In genomic region chr1:131586836-131587235, GRCm38 (mm10) we compare ENCODE assay signal across 9 mouse cellular contexts. TPM values are rescaled to one million over a fixed set of nuclear protein-coding genes. Genes with fewer than 3 reads are reported as not detected.
DNase-seq lines count a peak whose midpoint lies in the region.
"Had no signal": no experiment of that assay in that cellular context is flagged by ENCODE, and none has a peak within 500 bp of the region (broad histone marks: within the 10 kb centered on the region; RNA-seq: fewer than 3 reads in every experiment).

No protein-coding gene starts in this region.

- DNase-seq in frontal cortex, postnatal 36 days (ENCODE audit: low spot score in 2 of 2) = peak; percentile 31 to 42
- DNase-seq in frontal cortex, postnatal 10 days (ENCODE audit: low spot score in 2 of 2) = no peak
- DNase-seq in right cerebral cortex, adult 18-20 months = peak; percentile 53
- no peak for DNase-seq in right cerebral cortex, postnatal 4 days
- DNase-seq in layer of hippocampus, postnatal 10 days (ENCODE audit: low spot score in 2 of 2) = peak; percentile 40 to 50
- no peak for DNase-seq in embryo, embryonic 11 days
- no peak for DNase-seq in thymus, postnatal 10 days (ENCODE audit: low spot score in 2 of 2)
- DNase-seq in gastrocnemius, adult 8-10 months (ENCODE audit: low spot score in 2 of 2) = no peak
- DNase-seq: cerebellum, adult 18-20 months had no signal

RNA-seq across cellular contexts. Expression of gene Avpr1b, which starts 12.2 kb away (rescaled TPM):
- total RNA-seq in layer of hippocampus, postnatal 10 days (2021) = under 1 TPM; 0.23 to 0.36 TPM
- total RNA-seq in gastrocnemius, adult 8-10 months (2022) = not detected

RNA-seq across cellular contexts. Expression of gene Ctse, which starts 51.3 kb away (rescaled TPM):
- under 1 TPM in 1 of 2 experiments, not detected in 1; 0.39 TPM for total RNA-seq in layer of hippocampus, postnatal 10 days (2021)
- not detected for total RNA-seq in gastrocnemius, adult 8-10 months (2022)

RNA-seq across cellular contexts. Expression of gene Fam72a, which starts 59.1 kb away (rescaled TPM):
- total RNA-seq in layer of hippocampus, postnatal 10 days (2021) = 1 to 10 TPM; 1.5 to 1.7 TPM
- total RNA-seq in gastrocnemius, adult 8-10 months (2022) = under 1 TPM; 0.20 to 0.51 (median 0.24) TPM

RNA-seq across cellular contexts. Expression of gene Srgap2, which starts 59.7 kb away (rescaled TPM):
- 100 to 1,000 TPM; 125 to 129 TPM for total RNA-seq in layer of hippocampus, postnatal 10 days (2021)
- 10 to 100 TPM in 2 of 4 experiments, 1 to 10 TPM in 2; 7.5 to 14.1 (median 10.9) TPM for total RNA-seq in gastrocnemius, adult 8-10 months (2022)

Comparison
In these comparisons a context has a peak if more than half of its experiments do, and no peak if none do; other contexts are left out.
1. DNase-seq: peak in frontal cortex, postnatal 36 days (2 of 2), right cerebral cortex, adult 18-20 months (single experiment) and layer of hippocampus, postnatal 10 days (2 of 2); none in frontal cortex, postnatal 10 days (0 of 2), right cerebral cortex, postnatal 4 days (single experiment), embryo, embryonic 11 days (single experiment), thymus, postnatal 10 days (0 of 2) and gastrocnemius, adult 8-10 months (0 of 2).